22 mouse cellular contexts compared by ENCODE assay signal in the genomic region with DNA sequence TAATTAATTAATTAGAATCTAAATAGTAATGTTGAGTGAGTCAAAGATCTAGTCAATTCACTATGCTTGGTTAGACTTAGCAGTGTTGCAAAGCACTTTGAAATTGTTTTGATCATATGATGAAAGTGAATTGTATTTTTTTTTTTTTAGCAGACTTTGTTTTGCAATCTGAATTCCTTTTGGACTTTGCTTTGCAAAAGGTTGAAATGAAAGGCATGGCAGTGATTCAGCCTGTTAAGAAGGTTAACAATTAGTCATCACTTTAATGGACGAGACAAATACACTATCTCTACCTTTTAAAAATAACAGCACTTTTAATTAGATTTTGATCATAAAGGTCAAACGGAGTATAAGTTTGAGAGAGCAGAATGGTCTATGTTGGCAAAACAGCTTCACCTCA.
"Had no signal": no experiment of that assay in that cellular context is flagged by ENCODE, and none has a peak within 500 bp of the region (broad histone marks: within the 10 kb centered on the region; RNA-seq: fewer than 3 reads in every experiment).

No protein-coding gene starts in this region.

- H3K4me2 ChIP-seq: heart, embryonic 12.5 days; hindbrain, embryonic 13.5 days; hindbrain, embryonic 15.5 days; kidney, embryonic 15.5 days; limb, embryonic 12.5 days; liver, embryonic 12.5 days had no signal

- H3K27me3 ChIP-seq: heart, embryonic 12.5 days; hindbrain, embryonic 13.5 days; hindbrain, embryonic 15.5 days; kidney, embryonic 15.5 days; limb, embryonic 12.5 days; liver, embryonic 12.5 days had no signal

- H3K9me3 ChIP-seq: heart, embryonic 10.5 days; heart, embryonic 12.5 days; hindbrain, embryonic 13.5 days; hindbrain, embryonic 15.5 days; kidney, embryonic 15.5 days; limb, embryonic 10.5 days; limb, embryonic 12.5 days; liver, embryonic 12.5 days had no signal

- H3K27ac ChIP-seq: gastrocnemius, adult 2 months; heart, embryonic 10.5 days; hindbrain, embryonic 13.5 days; hindbrain, embryonic 15.5 days; hindbrain, postnatal 0 days; kidney, embryonic 15.5 days; left cerebral cortex, adult 2 months; limb, embryonic 10.5 days; limb, embryonic 12.5 days; liver, embryonic 12.5 days; liver, embryonic 14.5 days had no signal

- DNase-seq: gastrocnemius, adult 2 months; gastrocnemius, postnatal 10 days; gastrocnemius, postnatal 25 days; heart, adult 18-20 months; heart, postnatal 14 days; heart, postnatal 36 days; kidney, adult 11 months; kidney, postnatal 14 days; layer of hippocampus, adult 9-11 months; liver had no signal

- H3K4me1 ChIP-seq: heart, embryonic 10.5 days; hindbrain, embryonic 13.5 days; hindbrain, embryonic 15.5 days; kidney, embryonic 15.5 days; limb, embryonic 10.5 days; limb, embryonic 12.5 days; liver, embryonic 12.5 days had no signal

- ATAC-seq: hindbrain, postnatal 0 days; intestine, embryonic 16.5 days; liver, embryonic 12.5 days had no signal

- H3K9ac ChIP-seq: heart, embryonic 12.5 days; hindbrain, embryonic 13.5 days; hindbrain, embryonic 15.5 days; kidney, embryonic 15.5 days; limb, embryonic 12.5 days; liver, embryonic 12.5 days; liver, embryonic 14.5 days had no signal

- H3K36me3 ChIP-seq: heart, embryonic 10.5 days; heart, embryonic 12.5 days; hindbrain, embryonic 13.5 days; hindbrain, embryonic 15.5 days; kidney, embryonic 15.5 days; limb, embryonic 10.5 days; limb, embryonic 12.5 days; liver, embryonic 12.5 days had no signal

- H3K4me3 ChIP-seq: gastrocnemius, adult 2 months; heart, embryonic 10.5 days; heart, embryonic 12.5 days; hindbrain, embryonic 13.5 days; hindbrain, embryonic 15.5 days; kidney, embryonic 15.5 days; left cerebral cortex, adult 2 months; limb, embryonic 10.5 days; limb, embryonic 12.5 days; liver, embryonic 12.5 days had no signal
